Mouse (Mus musculus) 416B (cell line): ENCODE measurements at regions not wholly inside any gene's neighbourhood (a gene's known extent, or its start where the extent isn't known, plus 50 kb on each side); places are given as distances from the start of the nearest gene placed in this dataset.
A peak's percentile ranks its signal among the peaks of the same experiment; 100 is the strongest.

Experiments
- DNase-seq: peaks from one replicate; pipeline ENCODE4 v3.0.0; 2011; ENCODE audit warnings: low read depth

GRCm38 (mm10) chr2:12697209-12697608 is 226.6 kb upstream of the Pter start:
- no peak for DNase-seq

GRCm38 (mm10) chr2:12699331-12699730 is 224.5 kb upstream of the Pter start:
- DNase-seq, result no peak

GRCm38 (mm10) chr2:12707514-12707913 is 216.3 kb upstream of the Pter start:
- DNase-seq, result no peak

- peak; percentile 76 for DNase-seq
These were observed 214.5 kb upstream of the Pter start for GRCm38 (mm10) chr2:12709156-12709923.

GRCm38 (mm10) chr2:12709924-12710240 is 214.0 kb upstream of the Pter start:
- DNase-seq, result no peak

GRCm38 (mm10) chr2:12716124-12717012 is 207.5 kb upstream of the Pter start:
- no peak for DNase-seq

GRCm38 (mm10) chr2:12729251-12729650 is 194.6 kb upstream of the Pter start:
- no peak for DNase-seq

- DNase-seq, result no peak
These were observed 186.7 kb upstream of the Pter start for GRCm38 (mm10) chr2:12737140-12737539.

GRCm38 (mm10) chr2:12746856-12747255 is 177.0 kb upstream of the Pter start:
- no peak for DNase-seq

- no peak for DNase-seq
These were observed 165.0 kb upstream of the Pter start for GRCm38 (mm10) chr2:12758816-12759215.

GRCm38 (mm10) chr2:12759931-12760330 is 163.9 kb upstream of the Pter start:
- no peak for DNase-seq

- DNase-seq, result no peak
These were observed 162.4 kb upstream of the Pter start for GRCm38 (mm10) chr2:12761461-12761860.

- DNase-seq, result peak; percentile 46
These were observed 159.3 kb upstream of the Pter start for GRCm38 (mm10) chr2:12764510-12764909.

GRCm38 (mm10) chr2:12765336-12765735 is 158.5 kb upstream of the Pter start:
- no peak for DNase-seq

GRCm38 (mm10) chr2:12776866-12777265 is 147.0 kb upstream of the Pter start:
- no peak for DNase-seq

GRCm38 (mm10) chr2:12777696-12778095 is 146.1 kb upstream of the Pter start:
- no peak for DNase-seq

GRCm38 (mm10) chr2:12792596-12792995 is 131.2 kb upstream of the Pter start:
- DNase-seq, result no peak

- no peak for DNase-seq
These were observed 126.1 kb upstream of the Pter start for GRCm38 (mm10) chr2:12797615-12798169.

- DNase-seq, result no peak
These were observed 124.5 kb upstream of the Pter start for GRCm38 (mm10) chr2:12799153-12799925.

- DNase-seq, result no peak
These were observed 121.2 kb upstream of the Pter start for GRCm38 (mm10) chr2:12802667-12803066.

- DNase-seq, result no peak
These were observed 118.7 kb upstream of the Pter start for GRCm38 (mm10) chr2:12805096-12805495.

- DNase-seq, result no peak
These were observed 115.4 kb upstream of the Pter start for GRCm38 (mm10) chr2:12808466-12808865.
